Mouse (Mus musculus) forebrain, embryonic 11.5 days (tissue): ENCODE measurements around the gene Ppp6r2. TPM values are rescaled to one million over a fixed set of nuclear protein-coding genes. Genes with fewer than 3 reads are reported as not detected.

Experiments
- ATAC-seq: fragments of 200-750 bp; cut with Nextera tagmentation; replicated peaks from 2 replicates; pipeline ENCODE4 v1.8.0; 2017; ENCODE audit warnings: moderate TSS enrichment; ENCODE audit not compliant: low FRiP score
- DNase-seq: peaks from one replicate; pipeline ENCODE4 v3.0.0-alpha.2; 2017; ENCODE audit warnings: low spot score
- H3K27ac ChIP-seq: fragments of 300-500 bp; sonication (generic); 2 replicates; pipeline ENCODE4 v1.5.1; 2014; ENCODE audit warnings: low read depth, low read length
- H3K27me3 ChIP-seq: fragments of 300-500 bp; sonication (generic); 2 replicates; pipeline ENCODE4 v1.6.1; 2014; ENCODE audit warnings: mild to moderate bottlenecking, low read length, mixed read lengths; ENCODE audit not compliant: control insufficient read depth, insufficient read depth
- H3K36me3 ChIP-seq: fragments of 300-500 bp; sonication (generic); 2 replicates; pipeline ENCODE4 v1.6.1; 2014; ENCODE audit warnings: mild to moderate bottlenecking, low read length, moderate library complexity, mixed read lengths; ENCODE audit not compliant: control insufficient read depth, insufficient read depth
- H3K4me1 ChIP-seq: fragments of 300-500 bp; sonication (generic); replicated peaks from 2 replicates; pipeline ENCODE4 v1.6.1; 2014; ENCODE audit warnings: low read length, mixed read lengths; ENCODE audit not compliant: control insufficient read depth, insufficient read depth
- H3K4me2 ChIP-seq: fragments of 300-500 bp; sonication (generic); 2 replicates; pipeline ENCODE4 v1.6.1; 2014; ENCODE audit warnings: low read depth, mild to moderate bottlenecking, low read length, moderate library complexity, mixed read lengths; ENCODE audit not compliant: severe bottlenecking
- H3K4me3 ChIP-seq: fragments of 300-500 bp; sonication (generic); 2 replicates; pipeline ENCODE4 v1.5.1; 2014; ENCODE audit warnings: low read depth, low read length
- H3K9ac ChIP-seq: fragments of 300-500 bp; sonication (generic); 2 replicates; pipeline ENCODE4 v1.6.1; 2014; ENCODE audit warnings: low read length
- H3K9me3 ChIP-seq: fragments of 300-500 bp; sonication (generic); 2 replicates; pipeline ENCODE4 v1.6.1; 2016; ENCODE audit warnings: low read length, mixed read lengths; ENCODE audit not compliant: control insufficient read depth
- WGBS: fragments of 180-500 bp; shearing (Covaris S2); extraction: QIAGEN DNeasy Blood & Tissue Kit; methylation state at CpG from one replicate; pipeline ENCODE4 v1.1.7; 2014; 5-methylcytosine and 5-hydroxymethylcytosine counted together
- polyA plus RNA-seq: library from polyadenylated mRNA; unstranded; fragments of >200 nt; fragmentation: Nextera tagmentation; extraction: Ambion mirVana; gene quantifications from 2 replicates; pipeline ENCODE4 v1.2.1, GENCODE M21; 2014

Gene Ppp6r2
- polyA plus RNA-seq, 1 experiment from 2014 or later, result 45.1 TPM

GRCm38 (mm10) chr15:89314511-89315189 lies 103.3 kb downstream of the Ppp6r2 start:
- H3K9me3 ChIP-seq, result no peaks in the 10 kb centered on the region
- under 1% methylated on average over 58 of the region's 58 CpGs for WGBS
- ATAC-seq (peak; percentile 9), DNase-seq (peak; percentile 66)
- peaks cover 11% of the 10 kb centered on the region; the same call in 1 of the 2 replicates for H3K4me1 ChIP-seq
- no peak overlapping the region; the same call in 1 of the 2 replicates for H3K27ac ChIP-seq
- peak overlapping the region; percentile 92 for H3K4me3 ChIP-seq
- peak overlapping the region; percentile 88 for H3K9ac ChIP-seq
- H3K27me3 ChIP-seq, result no peaks in the 10 kb centered on the region
- no peaks in the 10 kb centered on the region for H3K36me3 ChIP-seq
- H3K4me2 ChIP-seq, result peak overlapping the region; percentile 92

- ATAC-seq (peak; percentile 99), DNase-seq (peak; percentile 98)
- H3K36me3 ChIP-seq, result no peaks in the 10 kb centered on the region
- no peak within 1 kb of the TSS; the same call in 1 of the 2 replicates for H3K27ac ChIP-seq
- no peaks in the 10 kb centered on the region for H3K27me3 ChIP-seq
- WGBS, result under 1% methylated on average over 37 of the region's 37 CpGs
- no peaks in the 10 kb centered on the region for H3K9me3 ChIP-seq
- H3K4me1 ChIP-seq, result peaks cover 11% of the 10 kb centered on the region; the same call in 1 of the 2 replicates
- H3K9ac ChIP-seq, result peak within 1 kb of the TSS; percentile 88
- H3K4me2 ChIP-seq, result peak within 1 kb of the TSS; percentile 92
- peak within 1 kb of the TSS; percentile 92 for H3K4me3 ChIP-seq
These were observed 103.9 kb downstream of the Ppp6r2 start, which contains the start of gene Sbf1 for GRCm38 (mm10) chr15:89315190-89315731. TSS of gene Sbf1 (minus strand) at chr15:89315311.

GRCm38 (mm10) chr15:89316146-89316545 lies 104.8 kb downstream of the Ppp6r2 start:
- DNase-seq, result no peak
- Histone ChIP-seq H3K27me3 (no peaks in the 10 kb centered on the region), H3K4me1 (peaks cover 11% of the 10 kb centered on the region; the same call in 1 of the 2 replicates), H3K4me3 (no peak overlapping the region), H3K36me3 (no peaks in the 10 kb centered on the region), H3K27ac (no peak overlapping the region), H3K9me3 (no peaks in the 10 kb centered on the region), H3K4me2 (no peak overlapping the region), H3K9ac (no peak overlapping the region)
- WGBS, result 65% methylated on average over 11 of the region's 11 CpGs
- no peak for ATAC-seq

DNA sequence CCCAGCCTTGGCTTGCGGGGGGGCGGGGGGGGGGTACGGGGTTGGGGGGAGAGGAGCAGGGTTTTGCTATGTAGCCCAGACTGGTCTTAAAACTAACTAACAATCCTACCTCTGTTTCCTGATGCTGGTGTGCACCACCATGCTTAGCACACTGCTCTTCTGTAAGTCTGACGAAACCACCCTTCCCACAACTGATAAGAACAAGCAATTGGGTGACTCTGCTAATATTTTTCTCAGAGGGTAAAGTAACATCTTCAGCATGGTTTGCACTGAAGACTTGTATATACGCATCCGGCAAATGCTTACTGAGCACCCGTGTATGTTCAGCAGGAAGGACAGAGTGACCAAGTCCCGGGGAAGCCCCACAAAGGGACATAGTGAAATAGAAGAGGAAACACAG lies 109.9 kb downstream of the Ppp6r2 start:
- 81% methylated on average over 8 of the region's 8 CpGs for WGBS

DNA sequence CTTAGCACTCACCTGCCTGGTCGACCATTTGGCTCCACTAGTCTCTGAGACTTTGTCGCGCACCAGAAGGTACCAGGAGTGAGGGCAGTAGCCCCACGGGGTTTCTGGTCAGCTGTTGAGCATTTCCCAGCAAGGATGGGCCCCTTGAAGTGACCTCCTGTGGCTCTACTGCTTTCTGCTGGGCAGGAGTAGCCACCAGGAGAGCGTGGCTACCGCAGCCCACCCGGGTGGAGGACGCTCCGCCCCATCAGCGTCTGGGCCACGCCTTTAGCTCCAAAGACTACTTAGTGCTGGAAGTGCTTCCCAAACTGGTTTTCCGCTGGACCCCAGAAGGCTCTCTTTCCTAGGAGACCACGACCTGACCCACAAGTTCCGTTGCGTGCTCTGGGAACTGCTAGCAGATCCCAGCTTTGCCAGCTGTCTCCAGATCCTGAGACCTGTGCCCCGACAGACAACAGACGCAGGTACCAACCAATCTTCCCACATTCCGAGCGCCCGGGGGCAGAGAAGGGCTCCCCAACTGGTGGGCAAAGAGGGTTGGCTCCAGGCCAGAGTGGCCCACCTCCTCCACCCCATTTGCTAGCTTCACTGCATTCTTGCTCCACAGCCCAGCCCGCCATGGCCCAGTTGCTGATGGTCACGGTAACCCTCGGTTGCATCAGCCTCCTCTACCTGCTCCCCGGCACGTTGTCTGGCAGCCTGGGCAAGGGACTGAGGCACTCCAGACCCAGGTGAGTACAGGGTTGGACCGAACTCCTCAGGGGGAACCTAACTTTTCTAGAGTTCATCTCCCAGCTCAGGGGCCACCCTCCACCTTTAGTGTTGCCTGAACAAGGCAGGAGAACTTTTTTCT lies 111.5 kb downstream of the Ppp6r2 start, which contains the start of gene Adm2:
Adm2 (plus strand) TSS at position 51 of the 853 bp plus-strand sequence.
- no peak for ATAC-seq
- 0 out of 2 replicates have a peak within 1 kb of the TSS, but pooled peaks have one; percentile 21 for H3K9ac ChIP-seq
- no peak within 1 kb of the TSS for H3K4me3 ChIP-seq
- H3K9me3 ChIP-seq, result no peaks in the 10 kb centered on the region
- DNase-seq, result no peak
- no peaks in the 10 kb centered on the region for H3K36me3 ChIP-seq
- no peak within 1 kb of the TSS for H3K27ac ChIP-seq
- H3K27me3 ChIP-seq, result peaks cover 2% of the 10 kb centered on the region; the same call in 1 of the 2 replicates
- WGBS, result 7% methylated on average over 26 of the region's 26 CpGs
- H3K4me2 ChIP-seq, result peak within 1 kb of the TSS; percentile 24
- 0 out of 2 replicates have a peak, but pooled peaks cover 2% of the 10 kb centered on the region for H3K4me1 ChIP-seq

More for the DNA sequence above, 109.9 kb downstream of the Ppp6r2 start:
- DNase-seq (no peak), ATAC-seq (no peak)
- Histone ChIP-seq H3K9me3 (no peaks in the 10 kb centered on the region), H3K4me2 (no peak overlapping the region), H3K9ac (no peak overlapping the region), H3K4me1 (0 out of 2 replicates have a peak, but pooled peaks cover 2% of the 10 kb centered on the region), H3K27ac (no peak overlapping the region), H3K27me3 (peaks cover 2% of the 10 kb centered on the region; the same call in 1 of the 2 replicates), H3K36me3 (no peaks in the 10 kb centered on the region), H3K4me3 (no peak overlapping the region)

- H3K9ac ChIP-seq, result no peak overlapping the region
- H3K36me3 ChIP-seq, result no peaks in the 10 kb centered on the region
- H3K27me3 ChIP-seq, result peaks cover 2% of the 10 kb centered on the region; the same call in 1 of the 2 replicates
- no peak for DNase-seq
- 0 out of 2 replicates have a peak, but pooled peaks cover 2% of the 10 kb centered on the region for H3K4me1 ChIP-seq
- ATAC-seq, result no peak
- 90% methylated on average over 4 of the region's 4 CpGs for WGBS
- H3K4me3 ChIP-seq, result no peak overlapping the region
- no peak overlapping the region for H3K4me2 ChIP-seq
- H3K9me3 ChIP-seq, result no peaks in the 10 kb centered on the region
- H3K27ac ChIP-seq, result no peak overlapping the region
These were observed 112.3 kb downstream of the Ppp6r2 start for GRCm38 (mm10) chr15:89323656-89324055.

DNA sequence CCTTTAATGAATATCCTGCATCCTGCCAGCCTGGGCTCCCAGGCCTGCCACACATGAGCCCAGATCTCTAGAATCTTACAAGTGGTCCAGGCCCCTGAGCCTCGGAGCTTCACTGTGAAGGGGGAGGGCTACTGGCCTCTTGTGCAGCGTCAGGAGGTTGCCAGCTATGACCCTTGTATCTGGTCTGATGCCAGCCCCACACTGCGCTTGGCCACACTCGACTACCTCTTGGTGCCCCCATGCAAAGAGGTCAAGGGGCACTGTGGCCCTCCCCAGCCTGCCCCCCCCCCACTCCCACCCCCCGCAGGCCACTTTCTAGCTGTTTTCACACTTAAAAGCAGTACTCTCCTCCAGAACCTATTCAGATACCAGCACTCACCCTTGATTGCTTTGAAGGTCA lies 115.1 kb downstream of the Ppp6r2 start:
- H3K4me2 ChIP-seq, result no peak overlapping the region
- H3K4me3 ChIP-seq, result no peak overlapping the region
- H3K27ac ChIP-seq, result no peak overlapping the region
- DNase-seq, result no peak
- H3K9ac ChIP-seq, result no peak overlapping the region
- no peaks in the 10 kb centered on the region for H3K9me3 ChIP-seq
- no peaks in the 10 kb centered on the region for H3K36me3 ChIP-seq
- WGBS, result 76% methylated on average over 5 of the region's 5 CpGs
- H3K4me1 ChIP-seq, result 0 out of 2 replicates have a peak, but pooled peaks cover 2% of the 10 kb centered on the region
- peaks cover 2% of the 10 kb centered on the region; the same call in 1 of the 2 replicates for H3K27me3 ChIP-seq
- ATAC-seq, result no peak

- DNase-seq, result no peak
- 87% methylated on average over 7 of the region's 7 CpGs for WGBS
- no peak within 1 kb of the TSS for H3K4me2 ChIP-seq
- H3K9ac ChIP-seq, result no peak within 1 kb of the TSS
- H3K36me3 ChIP-seq, result no peaks in the 10 kb centered on the region
- H3K27me3 ChIP-seq, result no peaks in the 10 kb centered on the region
- no peaks in the 10 kb centered on the region for H3K4me1 ChIP-seq
- no peak within 1 kb of the TSS for H3K4me3 ChIP-seq
- no peaks in the 10 kb centered on the region for H3K9me3 ChIP-seq
- no peak for ATAC-seq
- H3K27ac ChIP-seq, result no peak within 1 kb of the TSS
These were observed 122.9 kb downstream of the Ppp6r2 start, which contains the start of gene Miox for GRCm38 (mm10) chr15:89334271-89334670. TSS of gene Miox (plus strand) at chr15:89334398.
